Mouse (Mus musculus) left cerebral cortex, postnatal 10 days (tissue): Measurements from ENCODE around the gene Schip1. TPM values are rescaled to one million over a fixed set of nuclear protein-coding genes. Genes with fewer than 3 reads are reported as not detected.

Experiments used
- DNase-seq, 2 experiments: peaks; one replicate each; pipeline ENCODE4 v3.0.0; 2021 to 2022; ENCODE audit warnings: low spot score in 2 of 2, mixed read lengths in 1 of 2; ENCODE audit errors: extremely low spot score in 1 of 2
- intact Hi-C: fragments of 180-260 bp; cut with DNase I; formaldehyde crosslinking; loops from one replicate; pipeline ENCODE4 v1.15.1; 2025
- total RNA-seq, 2 experiments: library from RNA; stranded (reverse); gene quantifications; 2 replicates each; pipeline ENCODE4 v1.2.3; 2021

Gene Schip1
- total RNA-seq, 2 experiments from 2014 or later, result 182 to 193 TPM

GRCm38 (mm10) chr3:68353492-68353891, 288.9 kb downstream of the Schip1 start:
- intact Hi-C loops, result no loop called here

DNA sequence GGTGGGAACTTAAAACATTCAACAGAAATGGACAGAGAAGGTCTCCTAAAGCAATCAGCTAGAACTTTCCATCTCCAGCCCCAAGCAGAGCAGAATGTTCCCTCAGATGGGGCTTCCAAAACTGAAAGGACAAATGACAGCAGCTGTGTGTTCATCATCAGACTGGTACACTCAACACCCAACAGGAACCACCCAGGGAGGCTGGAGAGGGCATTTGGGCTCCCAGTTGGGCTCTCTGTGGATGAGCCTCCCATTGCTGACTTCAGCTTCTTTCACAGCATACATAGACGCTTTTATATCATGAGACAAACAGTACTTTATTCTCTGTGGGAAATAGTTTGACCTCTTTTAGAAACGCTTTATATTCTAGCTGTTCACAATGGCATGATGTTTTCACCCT, 291.9 kb downstream of the Schip1 start:
- intact Hi-C loops, result no loop called here
- no peak for DNase-seq

More at GRCm38 (mm10) chr3:68353492-68353891, 288.9 kb downstream of the Schip1 start:
- peak in 1 of 2 experiments; percentile 26 for DNase-seq

DNA sequence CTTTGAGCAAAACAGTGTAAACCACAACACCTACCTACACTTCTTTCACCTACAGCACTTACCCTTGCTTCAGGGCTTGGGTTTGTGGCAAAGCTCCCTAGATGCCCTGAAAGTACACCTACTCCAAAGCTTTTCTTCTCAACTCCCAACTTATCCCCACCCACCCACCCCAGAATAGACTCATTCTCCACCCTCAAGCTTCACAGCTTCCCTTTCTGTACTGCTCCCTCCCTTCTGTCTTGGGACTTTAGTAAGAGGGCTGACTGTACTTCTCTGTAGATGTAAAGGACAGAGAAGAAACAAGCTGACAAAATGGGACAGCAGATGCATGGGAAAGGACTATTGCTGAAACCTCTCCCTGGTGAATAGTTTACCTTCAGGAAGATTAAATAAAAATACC, 303.4 kb downstream of the Schip1 start:
- DNase-seq, result no peak
- intact Hi-C loops, result no loop called here

GRCm38 (mm10) chr3:68372925-68373324, 308.3 kb downstream of the Schip1 start:
- DNase-seq, result peak in 1 of 2 experiments; percentile 30
- intact Hi-C loops, result no loop called here

DNA sequence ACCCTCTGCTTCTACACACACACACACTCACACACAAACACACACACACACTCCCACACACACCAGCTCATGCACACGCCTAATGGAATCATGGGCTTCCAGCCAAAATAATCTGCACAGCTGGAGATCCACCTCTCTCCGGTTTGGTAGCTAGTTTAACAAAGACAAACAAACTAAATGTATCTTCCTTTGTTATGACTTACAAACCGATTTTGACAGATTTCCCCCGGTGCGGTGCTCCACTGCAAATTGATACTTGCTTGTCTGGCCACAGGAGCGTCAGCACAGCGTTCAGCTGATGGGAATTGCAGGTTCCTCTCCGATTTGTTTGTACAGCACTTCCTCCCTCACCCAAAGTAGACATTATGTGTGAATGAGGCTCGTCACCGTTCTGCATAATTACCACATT, 310.5 kb downstream of the Schip1 start:
- DNase-seq, result no peak
- intact Hi-C loops, result no loop called here

- no peak for DNase-seq
- intact Hi-C loops, result no loop called here
Observed at GRCm38 (mm10) chr3:68377452-68378198, 313.0 kb downstream of the Schip1 start.

- DNase-seq, result no peak
- intact Hi-C loops, result no loop called here
Observed at GRCm38 (mm10) chr3:68378799-68379198, 314.2 kb downstream of the Schip1 start.

DNA sequence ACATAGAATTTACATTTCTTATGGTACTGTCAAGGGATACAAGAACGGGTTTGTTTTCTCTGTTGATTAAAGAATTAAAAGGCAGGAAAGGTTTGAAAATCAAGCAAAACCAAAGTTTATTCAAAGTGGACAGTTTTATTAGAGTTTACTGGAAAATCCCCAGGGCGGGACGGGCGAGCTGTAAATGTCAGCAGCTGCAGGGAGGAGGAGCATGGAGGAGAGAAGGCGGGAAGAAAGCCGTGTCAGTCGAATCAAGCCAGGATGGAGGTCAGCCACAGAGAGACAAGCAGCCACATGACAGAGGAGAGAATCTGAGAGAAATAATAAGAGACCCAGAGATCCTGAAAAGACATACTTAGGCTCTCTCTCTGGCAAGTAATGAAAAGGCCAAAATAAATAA, 314.6 kb downstream of the Schip1 start:
- no peak for DNase-seq
- intact Hi-C loops, result no loop called here

DNA sequence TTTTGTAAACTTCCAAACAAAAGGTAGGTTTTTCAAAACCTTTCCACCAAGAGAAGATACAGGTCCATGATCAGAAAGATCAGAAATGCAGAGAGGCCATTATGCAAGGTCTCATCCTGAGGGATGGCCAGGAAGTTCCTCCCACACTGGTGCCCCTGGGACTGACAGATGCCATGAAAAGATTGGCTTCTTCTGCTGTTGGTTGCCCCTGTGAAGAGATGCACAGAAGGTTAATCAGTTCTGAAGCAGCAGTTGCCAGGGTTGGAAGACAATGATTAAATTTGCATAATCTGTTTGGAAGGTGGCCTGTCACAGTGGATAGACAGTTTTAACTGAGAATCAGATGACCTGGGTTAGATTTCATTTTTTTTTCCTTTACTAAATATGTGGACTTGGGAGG, 319.1 kb downstream of the Schip1 start:
- intact Hi-C loops, result no loop called here
- DNase-seq, result no peak

- no peak for DNase-seq
- intact Hi-C loops, result no loop called here
Observed at GRCm38 (mm10) chr3:68385544-68385943, 320.9 kb downstream of the Schip1 start.

- no peak for DNase-seq
- intact Hi-C loops, result no loop called here
Observed at GRCm38 (mm10) chr3:68388023-68388422, 323.4 kb downstream of the Schip1 start.

DNA sequence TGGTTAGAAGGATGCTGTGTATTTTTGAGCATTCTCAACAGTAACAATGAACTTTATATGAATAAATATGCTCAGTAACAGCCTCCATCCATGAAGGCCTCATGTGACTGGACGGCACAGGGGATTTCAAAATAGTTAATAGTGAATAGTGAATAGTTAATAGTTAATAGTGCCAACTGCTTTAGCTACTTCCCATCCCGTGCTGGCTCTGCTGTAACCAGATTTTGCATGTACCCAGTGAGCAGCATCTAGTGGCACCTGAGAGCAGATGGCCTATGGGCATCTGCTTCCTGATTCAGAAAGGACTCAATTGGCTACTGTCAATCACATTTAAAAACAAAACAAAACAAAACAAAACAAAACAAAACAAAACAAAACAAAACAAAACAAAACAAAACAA, 329.0 kb downstream of the Schip1 start:
- intact Hi-C loops, result no loop called here
- DNase-seq, result no peak

DNA sequence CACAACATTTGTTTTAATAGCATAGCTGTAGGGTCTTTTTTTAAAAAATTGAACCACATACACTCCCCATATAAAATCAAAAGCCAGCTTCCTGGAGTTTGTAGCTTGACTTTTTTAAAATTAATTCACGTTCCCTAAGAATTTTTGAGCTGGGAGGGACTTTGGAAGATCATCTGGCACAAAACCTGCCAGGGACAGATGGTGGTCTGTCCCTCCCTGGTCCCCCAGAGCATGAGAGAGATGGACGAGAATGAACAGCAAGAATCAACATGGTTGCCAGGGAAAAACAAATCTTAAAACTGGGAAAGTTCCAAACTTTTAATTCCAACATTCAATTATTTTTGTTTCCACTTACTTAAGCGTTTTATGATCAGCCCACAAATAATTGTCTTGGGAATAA, 334.1 kb downstream of the Schip1 start:
- intact Hi-C loops, result no loop called here
- DNase-seq, result no peak

- DNase-seq, result no peak
Observed at GRCm38 (mm10) chr3:68400121-68400520, 335.5 kb downstream of the Schip1 start.

GRCm38 (mm10) chr3:68403343-68403742, 338.7 kb downstream of the Schip1 start:
- no peak for DNase-seq
- intact Hi-C loops, result no loop called here

More at GRCm38 (mm10) chr3:68400121-68400520, 335.5 kb downstream of the Schip1 start:
- intact Hi-C loops, result no loop called here

- intact Hi-C loops, result no loop called here
- DNase-seq, result no peak
Observed at GRCm38 (mm10) chr3:68403783-68404217, 339.2 kb downstream of the Schip1 start.

DNA sequence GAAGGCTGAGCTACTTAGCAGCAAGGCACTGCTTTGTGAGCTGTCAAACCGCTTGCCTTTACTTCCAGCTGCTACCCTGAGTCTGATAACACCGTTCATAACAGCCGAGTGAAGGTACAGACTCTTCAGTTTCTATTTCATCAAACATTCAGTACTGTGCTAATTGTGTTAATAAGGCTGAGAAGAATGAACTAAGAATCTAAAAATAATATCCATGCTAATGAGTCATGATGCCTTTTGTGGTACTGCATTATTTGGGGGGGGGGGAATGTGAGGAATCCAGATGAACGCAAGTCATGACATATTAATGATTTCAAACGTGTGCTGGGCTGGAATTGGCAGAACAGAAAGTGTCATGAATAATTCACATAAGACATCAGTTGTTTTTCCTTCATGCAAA, 341.1 kb downstream of the Schip1 start:
- no peak for DNase-seq
- intact Hi-C loops, result no loop called here

DNA sequence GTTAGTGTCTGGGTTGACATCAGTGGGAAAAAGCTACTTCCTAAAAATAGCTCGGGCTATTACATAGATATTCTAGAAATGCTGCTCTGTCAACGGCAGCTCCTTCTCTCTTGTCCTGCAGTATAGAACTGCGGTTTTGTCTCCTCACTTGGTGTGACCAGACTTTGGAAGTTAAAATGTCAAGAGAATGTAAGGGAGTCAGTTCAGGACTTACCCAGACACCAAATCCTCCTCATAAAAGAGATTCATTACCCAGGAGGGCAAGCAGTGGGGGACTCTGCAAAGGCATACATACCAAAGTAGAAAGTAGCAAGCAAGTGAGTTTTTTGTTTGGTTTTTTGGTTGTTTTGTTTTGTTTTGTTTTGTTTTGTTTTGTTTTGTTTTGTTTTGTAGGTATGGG, 347.7 kb downstream of the Schip1 start:
- DNase-seq, result no peak
- intact Hi-C loops, result no loop called here

DNA sequence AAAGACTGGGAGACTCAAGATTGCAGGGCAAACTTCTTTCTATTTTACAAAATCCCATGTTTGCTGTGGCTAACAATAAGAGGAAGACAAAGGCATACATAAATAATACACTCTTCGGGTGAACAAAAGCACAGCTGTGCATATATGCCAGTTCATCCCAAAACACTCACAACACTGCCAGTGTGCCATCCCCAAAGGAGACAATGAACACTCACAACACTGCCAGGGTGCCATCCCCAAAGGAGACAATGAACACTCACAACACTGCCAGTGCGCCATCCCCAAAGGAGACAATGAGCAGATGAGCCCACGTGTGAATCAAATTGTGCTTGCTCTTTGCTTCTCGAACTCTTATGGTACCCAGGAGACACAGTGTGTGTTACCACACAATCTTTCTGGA, 355.2 kb downstream of the Schip1 start:
- intact Hi-C loops, result no loop called here
- no peak for DNase-seq

DNA sequence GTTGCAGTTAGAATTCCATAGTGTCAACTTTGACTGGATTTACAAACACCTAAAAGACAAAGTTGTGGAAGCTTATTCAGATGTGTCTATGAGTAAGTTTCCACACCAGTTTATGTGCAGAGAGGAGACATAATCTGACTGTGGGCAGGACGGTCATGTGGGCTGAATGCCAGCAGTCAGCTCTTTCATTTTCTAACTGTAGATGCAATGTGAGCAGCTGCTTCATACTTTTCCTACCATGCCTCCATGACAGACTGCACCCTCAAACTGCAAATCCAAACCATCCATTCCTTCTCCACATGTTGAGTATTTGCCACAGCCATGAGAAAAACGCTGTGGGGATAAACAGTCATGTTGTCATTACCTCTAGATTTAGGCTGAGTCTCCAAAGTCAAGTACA, 356.3 kb downstream of the Schip1 start:
- no peak for DNase-seq
- intact Hi-C loops, result no loop called here

- DNase-seq, result no peak
- intact Hi-C loops, result no loop called here
Observed at GRCm38 (mm10) chr3:68421849-68422248, 357.2 kb downstream of the Schip1 start.
